Mouse (Mus musculus) hindbrain, embryonic 11.5 days (tissue): ENCODE data around the gene Ndufv2. TPM values are rescaled to one million over a fixed set of nuclear protein-coding genes. Genes with fewer than 3 reads are reported as not detected.
"Not testable (repeated sequence)": the region's sequence is repeated elsewhere in the genome, so short reads cannot be mapped to it uniquely, and the experiment has no call there.

Experiments
- ATAC-seq: fragments of 200-750 bp; cut with Nextera tagmentation; 2 replicates; pipeline ENCODE4 v1.8.0; 2017; ENCODE audit warnings: mild to moderate bottlenecking, moderate TSS enrichment, moderate library complexity; ENCODE audit not compliant: low FRiP score
- DNase-seq: peaks from one replicate; pipeline ENCODE4 v3.0.0-alpha.2; 2015; ENCODE audit warnings: low spot score
- H3K27ac ChIP-seq: fragments of 300-500 bp; sonication (generic); 2 replicates; pipeline ENCODE4 v1.5.1; 2014; ENCODE audit warnings: mild to moderate bottlenecking, low read depth, low read length
- H3K27me3 ChIP-seq: fragments of 300-500 bp; sonication (generic); 2 replicates; pipeline ENCODE4 v1.6.1; 2014; ENCODE audit warnings: mild to moderate bottlenecking, low read length, moderate library complexity, mixed read lengths; ENCODE audit not compliant: control insufficient read depth, insufficient read depth
- H3K36me3 ChIP-seq: fragments of 300-500 bp; sonication (generic); 2 replicates; pipeline ENCODE4 v1.6.1; 2014; ENCODE audit warnings: mild to moderate bottlenecking, low read length, moderate library complexity, mixed read lengths; ENCODE audit not compliant: control insufficient read depth, insufficient read depth
- H3K4me1 ChIP-seq: fragments of 300-500 bp; sonication (generic); replicated peaks from 2 replicates; pipeline ENCODE4 v1.6.1; 2014; ENCODE audit warnings: low read length, mixed read lengths; ENCODE audit not compliant: control insufficient read depth, insufficient read depth
- H3K4me2 ChIP-seq: fragments of 300-500 bp; sonication (generic); replicated peaks from 2 replicates; pipeline ENCODE4 v1.6.1; 2014; ENCODE audit warnings: mild to moderate bottlenecking, low read depth, low read length
- H3K4me3 ChIP-seq: fragments of 300-500 bp; sonication (generic); 2 replicates; pipeline ENCODE4 v1.5.1; 2014; ENCODE audit warnings: low read depth, low read length
- H3K9ac ChIP-seq: fragments of 300-500 bp; sonication (generic); 2 replicates; pipeline ENCODE4 v1.6.1; 2014; ENCODE audit warnings: low read depth, low read length
- H3K9me3 ChIP-seq: fragments of 300-500 bp; sonication (generic); 2 replicates; pipeline ENCODE4 v1.6.1; 2016; ENCODE audit warnings: low read length; ENCODE audit not compliant: control insufficient read depth
- WGBS: fragments of 180-500 bp; shearing (Covaris S2); extraction: QIAGEN DNeasy Blood & Tissue Kit; methylation state at CpG from one replicate; pipeline ENCODE4 v1.1.7; 2014; 5-methylcytosine and 5-hydroxymethylcytosine counted together
- polyA plus RNA-seq: library from polyadenylated mRNA; unstranded; fragments of >200 nt; fragmentation: Nextera tagmentation; extraction: Ambion mirVana; gene quantifications from 2 replicates; pipeline ENCODE4 v1.2.1, GENCODE M21; 2014

Ndufv2 gene
- polyA plus RNA-seq, 1 experiment from 2014 or later = 342 TPM

DNA sequence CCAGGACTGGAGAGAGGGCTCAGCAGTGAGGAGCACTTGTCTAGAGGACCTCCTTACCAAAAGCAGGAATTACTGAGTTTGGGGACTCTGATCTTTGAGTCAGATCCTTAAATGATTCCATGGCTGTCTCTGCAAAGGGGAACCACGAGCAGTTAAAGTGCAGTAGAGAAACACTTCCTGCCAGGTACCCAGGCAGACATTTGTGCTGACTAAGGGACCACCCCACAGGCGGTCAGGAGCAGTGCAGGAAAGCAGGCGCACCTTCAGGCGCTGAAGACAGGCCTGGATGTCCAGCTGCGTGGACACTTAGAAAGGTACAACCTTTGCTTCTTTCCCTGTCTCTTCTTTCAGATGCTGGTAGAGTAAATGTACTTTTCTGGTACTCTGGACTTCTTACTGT, 53.2 kb downstream of the Ndufv2 start:
- ATAC-seq = no peak
- no peak overlapping the region for H3K4me2 ChIP-seq
- H3K4me3 ChIP-seq = no peak overlapping the region
- no peaks in the 10 kb centered on the region for H3K9me3 ChIP-seq
- DNase-seq = no peak
- no peak overlapping the region for H3K9ac ChIP-seq
- H3K27me3 ChIP-seq = no peaks in the 10 kb centered on the region
- H3K4me1 ChIP-seq = no peaks in the 10 kb centered on the region
- WGBS = 78% methylated on average over 5 of the region's 5 CpGs
- H3K27ac ChIP-seq = no peak overlapping the region
- no peaks in the 10 kb centered on the region for H3K36me3 ChIP-seq

DNA sequence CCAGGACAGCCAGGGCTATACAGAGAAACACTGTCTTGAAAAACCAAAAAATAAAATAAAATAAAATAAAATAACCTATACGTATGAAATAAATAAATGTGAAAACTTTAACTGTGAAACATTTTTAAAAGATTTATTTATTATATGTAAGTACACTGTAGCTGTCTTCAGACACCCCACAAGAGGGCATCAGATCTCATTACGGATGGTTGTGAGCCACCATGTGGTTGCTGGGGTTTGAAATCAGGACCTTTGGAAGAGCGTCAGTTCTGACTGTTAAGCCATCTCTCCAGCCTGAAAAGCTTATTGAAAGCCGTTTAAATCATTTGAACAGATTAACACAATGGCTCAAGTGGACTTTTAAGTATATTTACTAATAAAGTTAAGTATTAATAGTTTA, 57.7 kb downstream of the Ndufv2 start:
- H3K9ac ChIP-seq, H3K4me2 ChIP-seq, H3K27ac ChIP-seq, H3K4me3 ChIP-seq, H3K27me3 ChIP-seq, H3K36me3 ChIP-seq, ATAC-seq, DNase-seq, H3K9me3 ChIP-seq, H3K4me1 ChIP-seq: not testable (repeated sequence)
- WGBS = 84% methylated on average over 4 of the region's 4 CpGs

DNA sequence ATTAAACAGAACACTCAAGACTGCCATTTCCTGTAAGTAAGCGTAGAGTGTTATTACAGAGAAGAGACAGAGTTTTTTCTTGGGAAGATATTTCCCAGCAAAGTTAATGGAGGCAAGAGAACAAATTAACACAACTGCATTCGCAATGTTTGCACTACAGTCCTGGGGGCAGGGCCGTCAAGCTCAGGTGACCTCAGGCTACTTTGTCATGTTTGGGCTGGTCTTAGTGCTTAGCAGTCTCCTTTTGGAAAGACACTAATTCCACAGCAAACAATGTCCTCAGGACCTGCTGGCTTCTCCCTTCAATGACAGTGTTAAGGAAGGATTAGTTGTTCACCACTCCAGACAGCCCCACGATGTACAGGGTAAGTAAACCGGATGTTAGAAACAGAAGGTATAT, 60.3 kb downstream of the Ndufv2 start:
- WGBS = 88% methylated on average over 5 of the region's 5 CpGs
- no peaks in the 10 kb centered on the region for H3K36me3 ChIP-seq
- no peak for ATAC-seq
- H3K27me3 ChIP-seq = no peaks in the 10 kb centered on the region
- no peak for DNase-seq
- no peak overlapping the region for H3K27ac ChIP-seq
- H3K9ac ChIP-seq = no peak overlapping the region
- H3K4me2 ChIP-seq = no peak overlapping the region
- no peaks in the 10 kb centered on the region for H3K9me3 ChIP-seq
- H3K4me3 ChIP-seq = no peak overlapping the region
- no peaks in the 10 kb centered on the region for H3K4me1 ChIP-seq

DNA sequence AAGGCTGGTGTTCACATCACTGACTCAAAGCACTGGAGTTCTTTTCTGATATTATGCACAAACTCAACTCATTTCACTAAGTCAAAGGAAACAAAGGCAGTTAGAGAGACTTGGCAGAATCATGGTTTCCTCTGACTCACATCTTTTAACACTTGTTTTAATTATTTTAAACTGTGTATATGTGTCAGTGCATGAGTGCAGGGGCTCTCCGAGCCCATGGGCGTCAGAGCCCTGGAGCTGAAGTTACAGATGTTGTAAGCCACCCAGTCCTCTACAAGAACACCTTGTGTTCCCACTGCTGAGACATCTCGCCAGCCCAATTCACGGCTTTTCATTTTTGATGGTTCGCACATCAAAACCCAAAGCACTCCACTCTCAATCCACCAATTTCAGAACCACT, 68.1 kb downstream of the Ndufv2 start:
- Histone ChIP-seq H3K27me3 (no peaks in the 10 kb centered on the region), H3K4me2 (no peak overlapping the region), H3K9me3 (no peaks in the 10 kb centered on the region), H3K4me3 (no peak overlapping the region), H3K36me3 (no peaks in the 10 kb centered on the region), H3K9ac (no peak overlapping the region), H3K27ac (no peak overlapping the region), H3K4me1 (no peaks in the 10 kb centered on the region)
- WGBS = 92% methylated on average over 5 of the region's 5 CpGs
- DNase-seq (no peak), ATAC-seq (no peak)

DNA sequence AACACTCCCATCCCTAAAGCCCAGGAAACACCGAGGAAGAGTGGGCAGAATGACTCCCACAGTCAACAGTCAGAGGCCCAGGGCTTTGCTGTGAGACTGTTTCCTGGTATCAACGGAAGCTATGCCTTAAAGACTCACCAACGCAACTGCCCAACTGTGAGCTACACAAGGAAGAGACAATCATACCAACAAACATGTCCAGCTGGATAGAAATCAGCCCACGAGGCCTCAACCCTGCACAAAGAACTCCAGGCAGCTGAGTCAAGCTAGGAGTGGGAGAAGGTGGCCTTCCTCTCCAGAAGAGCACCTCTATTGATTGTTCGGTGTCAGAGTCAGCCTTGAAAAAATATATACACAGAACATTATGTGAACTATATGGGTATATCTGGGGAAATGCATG, 69.4 kb downstream of the Ndufv2 start:
- Histone ChIP-seq H3K4me2 (no peak overlapping the region), H3K4me1 (no peaks in the 10 kb centered on the region), H3K9ac (no peak overlapping the region), H3K27ac (no peak overlapping the region), H3K4me3 (no peak overlapping the region), H3K36me3 (no peaks in the 10 kb centered on the region), H3K9me3 (no peaks in the 10 kb centered on the region), H3K27me3 (no peaks in the 10 kb centered on the region)
- ATAC-seq (no peak), DNase-seq (no peak)
- 86% methylated on average over 5 of the region's 5 CpGs for WGBS

Other genes with a start within 250 kb of the Ndufv2 start
- 47.6 and 47.7 TPM in 2 replicates for gene Ralbp1, start 215.8 kb downstream of the Ndufv2 start, polyA plus RNA-seq
- 85.9 and 98.4 TPM in 2 replicates for gene Twsg1, start 150.3 kb downstream of the Ndufv2 start, polyA plus RNA-seq
- 35.3 and 49.2 TPM in 2 replicates for gene Ankrd12, start 24.5 kb downstream of the Ndufv2 start, polyA plus RNA-seq
- gene Washc1, start 10.0 kb upstream of the Ndufv2 start, polyA plus RNA-seq = 27.6 and 30.8 TPM in 2 replicates
- gene Ddx11, start 22.0 kb upstream of the Ndufv2 start, polyA plus RNA-seq = 13.4 and 17.0 TPM in 2 replicates